Mouse (Mus musculus): ENCODE data around the gene Lingo4.

- no peak for TF ChIP-seq GATA1 (IDR thresholded peaks at IDR 0.05; ENCODE audit: borderline replicate concordance, low read length)
- TF ChIP-seq FLI1 (IDR thresholded peaks at IDR 0.05; ENCODE audit: low read length), result no peak
Observed at GRCm38 (mm10) chr3:94442951-94443596, 44.8 kb downstream of the Lingo4 start, which contains the start of gene Mrpl9.

All from megakaryocyte, embryonic 14.5 days (primary cell).